Mouse (Mus musculus) liver, embryonic 16.5 days (tissue): ENCODE measurements around the gene Ncf4. TPM values are rescaled to one million over a fixed set of nuclear protein-coding genes. Genes with fewer than 3 reads are reported as not detected.
A peak's percentile ranks its signal among the peaks of the same experiment; 100 is the strongest.
"Not testable (repeated sequence)": the region's sequence is repeated elsewhere in the genome, so short reads cannot be mapped to it uniquely, and the experiment has no call there.

ENCODE experiments used
- ATAC-seq: fragments of 200-750 bp; cut with Nextera tagmentation; 2 replicates; pipeline ENCODE4 v1.8.0; 2017; ENCODE audit warnings: low read depth, mild to moderate bottlenecking, moderate number of reproducible peaks, moderate library complexity
- H3K27ac ChIP-seq: fragments of 300-500 bp; sonication (generic); 2 replicates; pipeline ENCODE4 v1.5.1; 2014; ENCODE audit warnings: mild to moderate bottlenecking, low read length
- H3K27me3 ChIP-seq: fragments of 300-500 bp; sonication (generic); 2 replicates; pipeline ENCODE4 v1.6.1; 2014; ENCODE audit warnings: low read depth, low read length, mixed read lengths; ENCODE audit not compliant: control insufficient read depth, insufficient read depth
- H3K36me3 ChIP-seq: fragments of 300-500 bp; sonication (generic); 2 replicates; pipeline ENCODE4 v1.6.1; 2014; ENCODE audit warnings: mild to moderate bottlenecking; ENCODE audit not compliant: control insufficient read depth, insufficient read depth
- H3K4me1 ChIP-seq: fragments of 300-500 bp; sonication (generic); 2 replicates; pipeline ENCODE4 v1.6.1; 2014; ENCODE audit warnings: low read depth, low read length, mixed read lengths; ENCODE audit not compliant: control insufficient read depth
- H3K4me2 ChIP-seq: fragments of 300-500 bp; sonication (generic); 2 replicates; pipeline ENCODE4 v1.6.1; 2014; ENCODE audit warnings: low read depth, low read length, mixed read lengths
- H3K4me3 ChIP-seq: fragments of 300-500 bp; sonication (generic); 2 replicates; pipeline ENCODE4 v1.5.1; 2014; ENCODE audit warnings: low read depth, mild to moderate bottlenecking, low read length
- H3K9ac ChIP-seq: fragments of 300-500 bp; sonication (generic); 2 replicates; pipeline ENCODE4 v1.6.1; 2014; ENCODE audit warnings: low read depth, low read length
- H3K9me3 ChIP-seq: fragments of 300-500 bp; sonication (generic); replicated peaks from 2 replicates; pipeline ENCODE4 v1.6.1; 2016; ENCODE audit warnings: low read length; ENCODE audit not compliant: control insufficient read depth
- WGBS: fragments of 180-500 bp; shearing (Covaris S2); extraction: QIAGEN DNeasy Blood & Tissue Kit; methylation state at CpG from one replicate; pipeline ENCODE4 v1.1.7; 2014; ENCODE audit not compliant: insufficient replicate concordance; 5-methylcytosine and 5-hydroxymethylcytosine counted together
- polyA plus RNA-seq: library from polyadenylated mRNA; unstranded; fragments of >200 nt; fragmentation: Nextera tagmentation; extraction: Ambion mirVana; gene quantifications from 2 replicates; pipeline ENCODE4 v1.2.1, GENCODE M21; 2015

Ncf4 gene
- polyA plus RNA-seq, 1 experiment from 2014 or later = 49.9 TPM

DNA sequence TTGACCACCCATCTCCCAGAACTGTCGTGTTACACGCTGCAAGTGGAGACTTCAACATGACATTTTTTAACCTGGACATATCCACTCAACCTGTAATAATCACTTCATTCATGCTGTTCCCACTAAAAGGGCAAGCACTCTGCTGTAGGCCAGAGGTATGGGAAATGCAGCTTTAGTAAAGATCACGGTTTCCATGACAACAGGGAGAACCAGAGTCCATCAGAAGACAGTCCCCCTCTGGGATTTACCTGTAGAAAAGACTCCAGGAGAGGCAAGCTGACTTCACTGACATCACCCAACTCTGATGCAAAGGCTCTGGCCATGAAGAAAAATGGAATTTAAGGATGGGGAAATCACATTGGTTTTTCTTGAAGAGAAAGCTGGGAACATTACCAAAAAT lies 18.7 kb downstream of the Ncf4 start:
- 0 out of 2 replicates have a peak overlapping the region, but pooled peaks have one; percentile 30 for H3K27ac ChIP-seq
- H3K27me3 ChIP-seq = no peaks in the 10 kb centered on the region
- no peaks in the 10 kb centered on the region for H3K36me3 ChIP-seq
- no peak overlapping the region; the same call in 1 of the 2 replicates for H3K9ac ChIP-seq
- H3K4me2 ChIP-seq = peak overlapping the region; percentile 41; the same call in 1 of the 2 replicates
- ATAC-seq = no peak
- no peaks in the 10 kb centered on the region for H3K9me3 ChIP-seq
- peaks cover 26% of the 10 kb centered on the region for H3K4me1 ChIP-seq
- 72% methylated on average over 3 of the region's 3 CpGs for whole genome bisulfite sequencing
- H3K4me3 ChIP-seq = no peak overlapping the region; the same call in 1 of the 2 replicates

DNA sequence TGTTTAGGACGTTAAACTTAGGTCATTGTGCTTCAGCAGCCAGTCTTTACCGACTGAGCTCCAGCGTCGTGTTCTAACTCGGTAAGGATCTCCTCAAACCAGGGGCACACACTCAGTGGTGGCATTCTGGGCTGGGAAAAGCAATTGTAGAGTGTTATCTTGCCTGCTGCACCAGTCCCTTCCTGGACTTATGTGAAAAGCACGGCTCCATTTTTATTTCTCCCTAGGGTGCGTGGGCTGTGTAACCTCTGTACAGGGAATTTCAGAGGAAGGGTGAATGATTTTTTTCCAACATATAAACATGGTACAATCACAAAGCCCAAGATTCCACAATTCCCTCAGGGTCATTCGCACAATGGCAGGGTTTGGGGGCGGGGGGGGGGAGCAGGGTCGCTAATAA lies 22.8 kb downstream of the Ncf4 start:
- Histone ChIP-seq H3K27me3 (no peaks in the 10 kb centered on the region), H3K27ac (peak overlapping the region; percentile 91), H3K4me2 (peak overlapping the region; percentile 48), H3K9me3 (peaks cover 2% of the 10 kb centered on the region; the same call in 1 of the 2 replicates), H3K4me3 (no peak overlapping the region), H3K9ac (peak overlapping the region; percentile 60), H3K4me1 (peaks cover 38% of the 10 kb centered on the region), H3K36me3 (no peaks in the 10 kb centered on the region)
- peak; percentile 16; the same call in 1 of the 2 replicates for ATAC-seq
- WGBS = 31% methylated on average over 10 of the region's 10 CpGs

DNA sequence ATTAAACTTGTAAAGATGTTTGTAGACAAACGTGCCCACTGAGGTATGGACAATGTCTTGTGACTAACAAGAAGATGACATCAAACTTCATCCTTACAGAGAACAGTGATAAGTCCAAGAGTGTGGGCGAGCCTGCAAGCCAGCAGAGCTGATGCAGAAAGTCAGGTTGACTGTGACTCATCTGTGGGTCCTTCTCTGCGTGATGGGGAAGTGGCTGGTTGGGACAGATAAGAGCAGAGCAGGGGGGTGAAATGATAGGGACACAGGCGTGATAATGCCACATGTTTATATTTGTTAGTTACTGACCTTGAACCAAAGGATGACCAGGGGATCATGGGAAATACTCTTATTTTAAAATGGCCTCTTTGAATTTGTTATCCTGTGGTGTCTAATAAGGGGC lies 23.3 kb downstream of the Ncf4 start:
- WGBS = 18% methylated on average over 4 of the region's 4 CpGs
- peaks cover 38% of the 10 kb centered on the region for H3K4me1 ChIP-seq
- H3K4me2 ChIP-seq = peak overlapping the region; percentile 48
- no peaks in the 10 kb centered on the region for H3K27me3 ChIP-seq
- peak; percentile 96 for ATAC-seq
- H3K36me3 ChIP-seq = no peaks in the 10 kb centered on the region
- peak overlapping the region; percentile 91 for H3K27ac ChIP-seq
- no peak overlapping the region for H3K4me3 ChIP-seq
- H3K9ac ChIP-seq = peak overlapping the region; percentile 60
- H3K9me3 ChIP-seq = peaks cover 2% of the 10 kb centered on the region; the same call in 1 of the 2 replicates

DNA sequence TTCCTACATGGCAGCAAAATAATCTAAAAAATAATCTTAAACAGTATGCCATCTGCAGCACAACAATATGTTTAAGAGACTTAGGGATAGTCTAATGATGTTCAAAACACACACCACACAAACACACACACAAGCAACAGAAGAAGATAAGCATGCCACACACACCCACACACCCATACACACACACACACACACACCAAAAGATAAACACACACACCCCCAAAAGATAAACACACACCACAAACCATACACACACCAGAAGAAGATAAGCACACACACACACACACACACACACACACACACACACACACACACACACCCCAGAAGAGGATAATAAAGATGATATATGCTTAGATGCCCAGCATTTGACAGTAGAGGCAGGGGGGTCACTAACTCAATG lies 26.6 kb downstream of the Ncf4 start:
- Histone ChIP-seq H3K9me3 (peaks cover 2% of the 10 kb centered on the region; the same call in 1 of the 2 replicates), H3K27ac (peak overlapping the region; percentile 24; the same call in 1 of the 2 replicates)

DNA sequence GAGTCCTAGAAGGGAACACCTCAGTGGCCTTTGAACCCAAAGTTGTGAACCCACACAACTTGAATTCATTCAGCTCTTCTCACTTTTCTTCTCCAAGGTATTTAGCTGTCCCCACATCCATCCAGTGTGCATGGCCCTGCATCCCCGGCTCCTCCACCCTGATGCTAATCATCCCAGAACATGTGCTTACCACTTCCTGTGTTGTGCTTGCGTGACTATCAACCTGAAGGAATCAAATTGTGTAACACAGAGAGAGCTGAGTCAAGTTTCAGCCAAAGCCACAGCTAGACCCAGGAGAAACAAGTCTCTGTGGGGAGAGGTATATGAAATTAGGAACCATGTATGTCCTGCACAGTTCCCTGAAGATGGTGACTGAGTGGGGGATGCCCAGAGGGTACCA lies 33.7 kb downstream of the Ncf4 start:
- Histone ChIP-seq H3K4me1 (peaks cover 6% of the 10 kb centered on the region), H3K27ac (no peak overlapping the region), H3K9me3 (no peaks in the 10 kb centered on the region), H3K9ac (no peak overlapping the region), H3K36me3 (no peaks in the 10 kb centered on the region), H3K27me3 (no peaks in the 10 kb centered on the region; the same call in 1 of the 2 replicates), H3K4me3 (no peak overlapping the region), H3K4me2 (no peak overlapping the region)
- ATAC-seq = no peak
- 19% methylated on average over 2 of the region's 2 CpGs for WGBS

More for the DNA sequence above, 26.6 kb downstream of the Ncf4 start:
- ATAC-seq = peak; percentile 57
- H3K9ac ChIP-seq = no peak overlapping the region
- no peaks in the 10 kb centered on the region for H3K36me3 ChIP-seq
- H3K4me1 ChIP-seq = peaks cover 38% of the 10 kb centered on the region
- H3K4me2 ChIP-seq = no peak overlapping the region
- H3K4me3 ChIP-seq = no peak overlapping the region
- H3K27me3 ChIP-seq = no peaks in the 10 kb centered on the region; the same call in 1 of the 2 replicates

DNA sequence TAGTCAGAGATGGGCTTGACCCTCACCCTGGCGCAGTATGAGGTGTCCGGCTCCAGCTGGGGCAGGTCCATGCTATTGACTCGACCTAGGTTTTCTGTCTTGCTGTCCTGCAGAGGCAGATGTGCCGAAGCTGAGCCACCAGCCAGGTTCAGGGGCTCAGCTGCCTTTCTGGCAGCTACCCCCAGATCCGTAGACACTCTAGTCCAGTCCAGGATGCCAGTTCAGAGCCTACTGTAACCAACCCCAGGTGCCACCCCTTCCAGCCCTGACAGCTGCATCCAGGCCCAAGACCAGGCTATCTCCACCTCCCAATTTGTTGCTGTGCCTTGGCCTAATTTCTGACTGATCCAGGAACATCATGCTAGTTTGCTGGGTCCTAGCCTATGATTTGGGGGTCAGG lies 43.3 kb downstream of the Ncf4 start:
- no peak overlapping the region for H3K9ac ChIP-seq
- no peak overlapping the region for H3K27ac ChIP-seq
- H3K36me3 ChIP-seq = no peaks in the 10 kb centered on the region
- no peaks in the 10 kb centered on the region for H3K9me3 ChIP-seq
- no peaks in the 10 kb centered on the region for H3K27me3 ChIP-seq
- no peak overlapping the region for H3K4me3 ChIP-seq
- WGBS = 55% methylated on average over 5 of the region's 5 CpGs
- no peaks in the 10 kb centered on the region for H3K4me1 ChIP-seq
- ATAC-seq = no peak
- no peak overlapping the region for H3K4me2 ChIP-seq

DNA sequence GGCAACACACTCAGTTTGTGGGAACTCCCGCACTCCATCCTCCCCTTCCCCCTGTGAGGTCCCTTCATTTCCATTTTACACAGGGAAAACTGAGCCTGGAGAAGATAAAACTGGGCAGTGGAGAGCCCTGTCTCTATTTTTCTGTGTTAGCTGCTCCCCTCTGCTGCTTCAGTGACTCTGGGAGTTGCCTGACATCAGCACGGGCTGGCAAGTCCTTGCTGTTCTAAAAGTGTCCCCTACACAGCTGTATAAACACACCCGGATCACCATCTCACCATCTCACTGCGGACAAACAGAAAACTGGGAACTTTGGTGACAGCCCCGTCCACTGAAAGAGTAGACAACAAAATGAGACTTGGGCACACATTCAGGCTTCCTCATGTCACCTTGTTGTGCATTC lies 45.2 kb downstream of the Ncf4 start:
- H3K9ac ChIP-seq, H3K9me3 ChIP-seq, ATAC-seq, H3K4me2 ChIP-seq, H3K4me1 ChIP-seq, H3K36me3 ChIP-seq, H3K27me3 ChIP-seq, H3K27ac ChIP-seq, H3K4me3 ChIP-seq: not testable (repeated sequence)
- 43% methylated on average over 4 of the region's 5 CpGs for WGBS

DNA sequence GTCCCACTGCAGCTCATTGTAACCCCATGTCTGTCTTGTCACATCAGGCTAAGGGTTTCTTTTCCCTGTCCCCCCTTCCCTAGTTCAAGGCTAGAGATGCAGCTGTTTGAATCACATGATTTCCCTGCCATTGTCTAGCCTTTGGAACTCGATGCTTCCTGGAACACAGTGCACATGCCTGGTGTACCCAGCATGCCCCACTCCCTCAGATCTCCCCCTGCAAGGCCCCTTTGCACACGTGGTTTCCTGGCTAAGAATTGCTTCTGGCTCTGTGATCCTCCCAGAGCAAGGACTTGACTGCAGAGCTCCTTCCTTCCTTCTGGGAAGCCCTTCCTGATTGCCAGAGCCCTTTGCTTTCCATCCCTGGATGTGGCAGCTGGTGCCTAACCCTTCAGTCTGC lies 48.6 kb downstream of the Ncf4 start:
- WGBS = 10% methylated on average over 2 of the region's 2 CpGs
- H3K36me3 ChIP-seq, H3K27me3 ChIP-seq, H3K4me2 ChIP-seq, H3K4me3 ChIP-seq, H3K9ac ChIP-seq, H3K9me3 ChIP-seq, H3K4me1 ChIP-seq, H3K27ac ChIP-seq: not testable (repeated sequence)
- peak; percentile 30 for ATAC-seq

DNA sequence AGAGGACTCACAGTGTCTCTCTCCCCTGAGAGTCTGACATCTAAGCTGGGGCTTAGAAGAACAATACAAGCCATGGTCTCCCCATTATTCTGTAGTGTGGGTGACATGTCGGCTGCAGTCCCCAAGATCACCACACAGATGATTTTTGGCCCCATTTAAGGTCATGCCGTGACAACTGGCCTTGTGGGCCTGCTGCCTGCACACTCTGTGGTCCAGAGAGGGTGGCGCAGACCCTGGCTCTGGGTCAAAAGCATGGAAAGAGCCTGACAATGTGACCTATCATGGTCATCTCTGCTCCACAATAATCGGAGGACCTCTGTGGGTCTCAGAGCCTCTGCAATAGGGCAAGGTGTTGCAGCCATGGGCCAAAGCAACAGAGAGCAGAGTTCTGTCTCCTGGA lies 49.1 kb downstream of the Ncf4 start:
- no peak overlapping the region for H3K4me2 ChIP-seq
- no peaks in the 10 kb centered on the region for H3K4me1 ChIP-seq
- 59% methylated on average over 4 of the region's 4 CpGs for WGBS
- no peaks in the 10 kb centered on the region for H3K9me3 ChIP-seq
- H3K9ac ChIP-seq = no peak overlapping the region
- no peaks in the 10 kb centered on the region for H3K36me3 ChIP-seq
- H3K27me3 ChIP-seq = no peaks in the 10 kb centered on the region
- no peak overlapping the region for H3K4me3 ChIP-seq
- ATAC-seq = no peak
- H3K27ac ChIP-seq = no peak overlapping the region
